Mouse (Mus musculus) hindbrain, postnatal 0 days (tissue): Measurements from ENCODE around the gene AB124611. TPM values are rescaled to one million over a fixed set of nuclear protein-coding genes. Genes with fewer than 3 reads are reported as not detected.

Source experiments
- ATAC-seq: fragments of 200-750 bp; cut with Nextera tagmentation; 2 replicates; pipeline ENCODE4 v1.8.0; 2017; ENCODE audit warnings: mild to moderate bottlenecking, moderate TSS enrichment, moderate library complexity
- DNase-seq: peaks from one replicate; pipeline ENCODE4 v3.0.0-alpha.2; 2015; ENCODE audit warnings: low spot score
- H3K27ac ChIP-seq: fragments of 300-500 bp; sonication (generic); 2 replicates; pipeline ENCODE4 v1.5.1; 2014; ENCODE audit warnings: mild to moderate bottlenecking
- H3K27me3 ChIP-seq: fragments of 300-500 bp; sonication (generic); 2 replicates; pipeline ENCODE4 v1.6.1; 2014; ENCODE audit warnings: low read length, mixed read lengths; ENCODE audit not compliant: insufficient read depth
- H3K36me3 ChIP-seq: fragments of 300-500 bp; sonication (generic); 2 replicates; pipeline ENCODE4 v1.6.1; 2014; ENCODE audit warnings: low read length, mixed read lengths; ENCODE audit not compliant: insufficient read depth
- H3K4me1 ChIP-seq: fragments of 300-500 bp; sonication (generic); 2 replicates; pipeline ENCODE4 v1.6.1; 2014; ENCODE audit warnings: antibody characterized with exemption, low read length, mixed read lengths; ENCODE audit not compliant: insufficient read depth
- H3K4me2 ChIP-seq: fragments of 300-500 bp; sonication (generic); 2 replicates; pipeline ENCODE4 v1.6.1; 2014; ENCODE audit warnings: low read depth, mild to moderate bottlenecking, low read length, moderate library complexity, mixed read lengths
- H3K4me3 ChIP-seq: fragments of 300-500 bp; sonication (generic); 2 replicates; pipeline ENCODE4 v1.5.1; 2014; ENCODE audit warnings: low read length
- H3K9ac ChIP-seq: fragments of 300-500 bp; sonication (generic); replicated peaks from 2 replicates; pipeline ENCODE4 v1.6.1; 2014; ENCODE audit warnings: mild to moderate bottlenecking, low read length, moderate library complexity, mixed read lengths
- H3K9me3 ChIP-seq: fragments of 300-500 bp; sonication (generic); 2 replicates; pipeline ENCODE4 v1.6.1; 2016; ENCODE audit warnings: low read length, mixed read lengths
- CTCF ChIP-seq: IDR thresholded peaks from 2 replicates; pipeline ENCODE4 v1.5.1; 2016; ENCODE audit warnings: antibody characterized with exemption, control low read depth, low read depth
- WGBS: fragments of 180-500 bp; shearing (Covaris S2); extraction: QIAGEN DNeasy Blood & Tissue Kit; methylation state at CpG from one replicate; pipeline ENCODE4 v1.1.7; 2014; 5-methylcytosine and 5-hydroxymethylcytosine counted together
- polyA plus RNA-seq: library from polyadenylated mRNA; unstranded; fragments of >200 nt; fragmentation: Nextera tagmentation; extraction: Ambion mirVana; gene quantifications from 2 replicates; pipeline ENCODE4 v1.2.1, GENCODE M21; 2015
- total RNA-seq: library from RNA; depleted of rRNA; stranded (reverse); fragments of >200 nt; gene quantifications from 2 replicates; pipeline ENCODE4 v1.2.3, GENCODE M21; 2014

AB124611 gene
- total and polyA plus RNA-seq, 2 experiments from 2014 or later, result 1.2 to 2.2 TPM

- H3K9me3 ChIP-seq, result no peaks in the 10 kb centered on the region
- ATAC-seq, result no peak
- 0 out of 2 replicates have a peak, but pooled peaks cover 4% of the 10 kb centered on the region for H3K4me1 ChIP-seq
- no peak overlapping the region for H3K4me2 ChIP-seq
- 64% methylated on average over 4 of the region's 4 CpGs for WGBS
- H3K27ac ChIP-seq, result no peak overlapping the region
- no peak overlapping the region for H3K9ac ChIP-seq
- TF ChIP-seq CTCF, result no peak
- no peak overlapping the region for H3K4me3 ChIP-seq
- H3K36me3 ChIP-seq, result no peaks in the 10 kb centered on the region; the same call in 1 of the 2 replicates
- no peaks in the 10 kb centered on the region for H3K27me3 ChIP-seq
- no peak for DNase-seq
Observed at GRCm38 (mm10) chr9:21558366-21558765, 32.4 kb downstream of the AB124611 start.

GRCm38 (mm10) chr9:21559151-21559550 is 33.2 kb downstream of the AB124611 start:
- H3K4me3 ChIP-seq, result no peak overlapping the region
- H3K4me2 ChIP-seq, result no peak overlapping the region
- H3K9ac ChIP-seq, result no peak overlapping the region
- H3K9me3 ChIP-seq, result no peaks in the 10 kb centered on the region
- H3K27me3 ChIP-seq, result no peaks in the 10 kb centered on the region
- 96% methylated on average over 3 of the region's 3 CpGs for WGBS
- no peak for DNase-seq
- H3K27ac ChIP-seq, result no peak overlapping the region
- TF ChIP-seq CTCF, result no peak
- H3K4me1 ChIP-seq, result 0 out of 2 replicates have a peak, but pooled peaks cover 4% of the 10 kb centered on the region
- H3K36me3 ChIP-seq, result no peaks in the 10 kb centered on the region; the same call in 1 of the 2 replicates
- no peak for ATAC-seq

- H3K4me1 ChIP-seq, result no peaks in the 10 kb centered on the region
- no peak for TF ChIP-seq CTCF
- H3K4me2 ChIP-seq, result no peak overlapping the region
- no peak overlapping the region for H3K27ac ChIP-seq
- no peaks in the 10 kb centered on the region for H3K9me3 ChIP-seq
- 70% methylated on average over 1 of the region's 1 CpGs for WGBS
- ATAC-seq (no peak), DNase-seq (no peak)
- H3K36me3 ChIP-seq, result no peaks in the 10 kb centered on the region; the same call in 1 of the 2 replicates
- no peaks in the 10 kb centered on the region for H3K27me3 ChIP-seq
- H3K4me3 ChIP-seq, result no peak overlapping the region
- H3K9ac ChIP-seq, result no peak overlapping the region
Observed at GRCm38 (mm10) chr9:21564420-21564819, 38.4 kb downstream of the AB124611 start.

DNA sequence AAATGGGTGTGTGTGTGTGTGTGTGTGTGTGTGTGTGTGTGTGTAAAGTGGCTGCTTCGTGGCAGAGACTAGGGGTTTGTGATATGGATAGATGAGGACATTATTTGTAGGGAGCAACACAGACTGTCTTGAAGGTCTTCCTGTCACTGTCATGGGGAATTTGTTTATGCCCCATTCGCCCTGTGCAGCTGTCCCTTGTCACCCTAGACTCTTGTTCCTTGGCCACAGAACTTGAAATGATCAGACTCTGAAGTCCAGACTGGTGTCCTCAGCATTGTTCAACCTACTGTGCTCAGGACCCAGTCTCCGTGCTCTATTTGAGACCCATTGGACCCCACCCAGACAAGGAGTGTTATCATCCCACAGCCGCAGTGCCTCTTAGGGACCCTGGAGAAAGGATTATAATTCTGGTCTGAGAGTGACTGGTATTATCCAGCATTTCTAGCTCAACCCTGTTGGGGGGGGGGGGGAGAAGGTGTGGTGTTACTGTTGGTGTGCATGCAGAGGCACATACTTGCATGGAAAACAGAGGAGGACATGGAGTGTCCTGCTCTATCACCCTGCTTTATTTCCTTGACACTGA is 39.1 kb downstream of the AB124611 start:
- Histone ChIP-seq H3K4me3 (no peak overlapping the region), H3K9me3 (no peaks in the 10 kb centered on the region), H3K4me2 (no peak overlapping the region), H3K9ac (no peak overlapping the region), H3K27me3 (no peaks in the 10 kb centered on the region), H3K27ac (no peak overlapping the region), H3K36me3 (peaks cover 5% of the 10 kb centered on the region), H3K4me1 (no peaks in the 10 kb centered on the region)
- WGBS, result 80% methylated on average over 4 of the region's 4 CpGs
- no peak for TF ChIP-seq CTCF
- DNase-seq (no peak), ATAC-seq (no peak)

DNA sequence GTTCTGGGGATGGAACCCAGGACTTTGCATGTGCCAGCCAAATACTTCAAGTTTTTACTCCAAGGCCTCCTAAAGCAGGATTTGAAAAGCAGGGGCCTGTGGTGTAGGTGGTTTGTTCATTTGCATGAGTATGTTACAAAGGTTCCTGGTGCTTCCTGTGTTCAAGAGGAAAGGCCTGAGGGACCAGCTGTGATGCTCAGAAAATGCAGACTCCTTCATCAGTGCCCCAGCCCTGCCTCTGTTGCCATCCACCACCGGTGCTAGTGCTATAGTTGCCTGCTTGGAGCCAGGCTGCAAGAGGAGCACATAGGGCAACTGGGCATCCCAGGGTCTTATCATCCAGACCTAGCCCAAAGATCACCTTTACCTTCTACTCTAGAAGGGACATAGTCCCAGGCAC is 40.6 kb downstream of the AB124611 start:
- DNase-seq (no peak), ATAC-seq (no peak)
- no peak for TF ChIP-seq CTCF
- Histone ChIP-seq H3K4me3 (no peak overlapping the region), H3K4me2 (no peak overlapping the region), H3K27me3 (no peaks in the 10 kb centered on the region), H3K27ac (no peak overlapping the region), H3K36me3 (peaks cover 18% of the 10 kb centered on the region), H3K9me3 (no peaks in the 10 kb centered on the region), H3K9ac (no peak overlapping the region), H3K4me1 (no peaks in the 10 kb centered on the region)
- WGBS, result 84% methylated on average over 1 of the region's 1 CpGs

DNA sequence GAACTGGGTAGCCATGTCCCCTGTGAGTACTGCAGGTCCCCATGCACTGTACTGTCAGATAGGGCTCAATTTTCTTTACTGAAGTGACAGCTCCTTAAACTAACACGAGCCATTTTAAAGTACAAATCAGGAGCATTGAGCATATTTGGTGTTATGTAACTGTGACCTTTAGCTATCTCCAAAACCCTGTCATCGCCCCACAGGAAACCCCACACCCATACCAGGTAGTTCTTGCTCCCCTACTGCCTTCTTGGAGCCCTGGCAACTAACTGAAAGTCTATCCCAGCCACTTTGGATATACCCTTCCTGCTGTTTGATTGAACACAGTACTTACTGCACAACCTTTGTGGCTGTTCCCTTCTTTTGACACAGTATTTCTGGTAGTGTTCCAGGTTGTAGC is 41.1 kb downstream of the AB124611 start:
- Histone ChIP-seq H3K27me3 (no peaks in the 10 kb centered on the region), H3K36me3 (peaks cover 23% of the 10 kb centered on the region), H3K4me1 (no peaks in the 10 kb centered on the region), H3K9me3 (no peaks in the 10 kb centered on the region), H3K4me2 (no peak overlapping the region), H3K4me3 (no peak overlapping the region), H3K9ac (no peak overlapping the region), H3K27ac (no peak overlapping the region)
- TF ChIP-seq CTCF, result no peak
- WGBS, result 93% methylated on average over 2 of the region's 2 CpGs
- ATAC-seq (no peak), DNase-seq (no peak)

GRCm38 (mm10) chr9:21568657-21569255 is 42.8 kb downstream of the AB124611 start:
- no peak for DNase-seq
- no peak overlapping the region for H3K9ac ChIP-seq
- no peak overlapping the region for H3K27ac ChIP-seq

More at GRCm38 (mm10) chr9:21568657-21569255, 42.8 kb downstream of the AB124611 start:
- no peak for ATAC-seq
- Histone ChIP-seq H3K27me3 (no peaks in the 10 kb centered on the region), H3K9me3 (no peaks in the 10 kb centered on the region), H3K4me1 (no peaks in the 10 kb centered on the region), H3K36me3 (peaks cover 34% of the 10 kb centered on the region), H3K4me2 (no peak overlapping the region), H3K4me3 (no peak overlapping the region)
- no peak for TF ChIP-seq CTCF
- 90% methylated on average over 8 of the region's 8 CpGs for WGBS
